Mouse (Mus musculus) MEL (cell line): Measurements from ENCODE around the gene Snx29. TPM values are rescaled to one million over a fixed set of nuclear protein-coding genes. Genes with fewer than 3 reads are reported as not detected.
A peak's percentile ranks its signal among the peaks of the same experiment; 100 is the strongest.

Experiments used
- DNase-seq: peaks from one replicate; pipeline ENCODE4 v3.0.0; 2011; ENCODE audit warnings: low read depth, low spot score
- H3K27ac ChIP-seq: 2 replicates; pipeline ENCODE4 v1.5.1; 2012; ENCODE audit warnings: low read depth, mild to moderate bottlenecking, control low read depth, low read length, moderate library complexity; ENCODE audit not compliant: control insufficient read depth
- H3K27me3 ChIP-seq, 2 experiments: fragments of 150-350 bp in 1 of 2; sonication (generic) in 1 of 2; 2 replicates each; pipeline ENCODE4 v1.6.1; 2012; ENCODE audit warnings: low read length in 2 of 2, mild to moderate bottlenecking in 2 of 2, improper control_type of control experiment in 1 of 2, moderate library complexity in 1 of 2; ENCODE audit not compliant: insufficient read depth in 2 of 2, control insufficient read depth in 1 of 2
- H3K36me3 ChIP-seq, 2 experiments: 2 replicates each; pipeline ENCODE4 v1.6.1; 2012 to 2014; ENCODE audit warnings: low read length in 2 of 2, improper control_type of control experiment in 1 of 2, inconsistent platforms in 1 of 2, mild to moderate bottlenecking in 1 of 2; ENCODE audit not compliant: insufficient read depth in 2 of 2, control insufficient read depth in 1 of 2
- H3K4me1 ChIP-seq, 2 experiments: fragments of 150-350 bp in 1 of 2; sonication (generic) in 1 of 2; 2 replicates each; pipeline ENCODE4 v1.6.1; 2012; ENCODE audit warnings: low read length in 2 of 2, improper control_type of control experiment in 1 of 2, mild to moderate bottlenecking in 1 of 2; ENCODE audit not compliant: insufficient read depth in 2 of 2, control insufficient read depth in 1 of 2
- H3K4me3 ChIP-seq, 2 experiments: fragments of 150-350 bp in 1 of 2; sonication (generic) in 1 of 2; 2 replicates each; pipeline ENCODE4 v1.5.1; 2012; ENCODE audit warnings: low read depth in 2 of 2, low read length in 2 of 2, mild to moderate bottlenecking in 2 of 2, moderate library complexity in 2 of 2, control low read depth in 1 of 2, improper control_type of control experiment in 1 of 2; ENCODE audit not compliant: control insufficient read depth in 1 of 2, insufficient read depth in 1 of 2
- H3K79me2 ChIP-seq: 2 replicates; pipeline ENCODE4 v1.6.1; 2012; ENCODE audit warnings: mild to moderate bottlenecking, low read length, moderate library complexity; ENCODE audit not compliant: control insufficient read depth, poor library complexity, insufficient read depth
- H3K9ac ChIP-seq: 2 replicates; pipeline ENCODE4 v1.6.1; 2012; ENCODE audit warnings: low read depth, mild to moderate bottlenecking, control low read depth, low read length, moderate library complexity; ENCODE audit not compliant: control insufficient read depth, poor library complexity, severe bottlenecking
- H3K9me3 ChIP-seq: fragments of 150-350 bp; sonication (generic); replicated peaks from 2 replicates; pipeline ENCODE4 v1.6.1; 2012; ENCODE audit warnings: mild to moderate bottlenecking, low read length, improper control_type of control experiment, moderate library complexity; ENCODE audit not compliant: insufficient read depth
- BHLHE40 ChIP-seq: IDR thresholded peaks from 2 replicates; pipeline ENCODE4 v1.6.1; 2012; ENCODE audit warnings: low read depth, mild to moderate bottlenecking, inconsistent platforms, low read length, improper control_type of control experiment, borderline replicate concordance
- CHD1 ChIP-seq: IDR thresholded peaks from 2 replicates; pipeline ENCODE4 v1.6.1; 2012; ENCODE audit warnings: low read depth, mild to moderate bottlenecking, inconsistent platforms, low read length, improper control_type of control experiment
- CTCF ChIP-seq, 3 experiments: IDR thresholded peaks in 2 of 3; conservative IDR thresholded peaks in 1 of 3; 2 replicates each; pipeline ENCODE4 v1.5.1; 2011 to 2012; ENCODE audit warnings: low read length in 3 of 3, low read depth in 2 of 3, mild to moderate bottlenecking in 2 of 3, improper control_type of control experiment in 1 of 3, inconsistent platforms in 1 of 3, mixed read lengths in 1 of 3, moderate library complexity in 1 of 3; ENCODE audit not compliant: control insufficient read depth in 1 of 3, insufficient read depth in 1 of 3, poor library complexity in 1 of 3, severe bottlenecking in 1 of 3
- ETS1 ChIP-seq: IDR thresholded peaks from 2 replicates; pipeline ENCODE4 v1.6.1; 2012; ENCODE audit warnings: low read depth, mild to moderate bottlenecking, inconsistent platforms, low read length, improper control_type of control experiment, moderate library complexity
- KAT2A ChIP-seq: conservative IDR thresholded peaks from 2 replicates; pipeline ENCODE4 v1.6.1; 2012; ENCODE audit warnings: low read depth, low read length, improper control_type of control experiment, inconsistent platforms
- MAFK ChIP-seq: IDR thresholded peaks from 2 replicates; pipeline ENCODE4 v1.6.1; 2011; ENCODE audit warnings: low read depth, mild to moderate bottlenecking, low read length, improper control_type of control experiment, borderline replicate concordance
- MAX ChIP-seq: IDR thresholded peaks from 2 replicates; pipeline ENCODE4 v1.6.1; 2011; ENCODE audit warnings: low read length, improper control_type of control experiment
- MEF2A ChIP-seq: IDR thresholded peaks from 2 replicates; pipeline ENCODE4 v1.6.1; 2014; ENCODE audit warnings: low read depth, mild to moderate bottlenecking, inconsistent platforms, low read length, improper control_type of control experiment; ENCODE audit not compliant: poor library complexity, insufficient replicate concordance, severe bottlenecking; ENCODE audit errors: extremely low read depth
- MXI1 ChIP-seq: IDR thresholded peaks from 2 replicates; pipeline ENCODE4 v1.6.1; 2011; ENCODE audit warnings: mild to moderate bottlenecking, low read depth, low read length, improper control_type of control experiment
- NELFE ChIP-seq: IDR thresholded peaks from 2 replicates; pipeline ENCODE4 v1.6.1; 2011; ENCODE audit warnings: low read depth, low read length, improper control_type of control experiment
- NRF1 ChIP-seq: IDR thresholded peaks from 2 replicates; pipeline ENCODE4 v1.6.1; 2014; ENCODE audit warnings: low read depth, mild to moderate bottlenecking, inconsistent platforms, low read length, improper control_type of control experiment, moderate library complexity; ENCODE audit not compliant: poor library complexity, insufficient read depth, severe bottlenecking
- POLR2AphosphoS2 ChIP-seq: IDR thresholded peaks from 2 replicates; pipeline ENCODE4 v1.6.1; 2011; ENCODE audit warnings: low read length, improper control_type of control experiment
- POLR2AphosphoS5 ChIP-seq: IDR thresholded peaks from 2 replicates; pipeline ENCODE4 v1.6.1; 2012; ENCODE audit warnings: low read depth, borderline replicate concordance, mild to moderate bottlenecking, inconsistent platforms, low read length, moderate library complexity, mixed read lengths
- RAD21 ChIP-seq: IDR thresholded peaks from 2 replicates; pipeline ENCODE4 v1.6.1; 2011; ENCODE audit warnings: mild to moderate bottlenecking, low read depth, low read length, improper control_type of control experiment
- SMC3 ChIP-seq: IDR thresholded peaks from 2 replicates; pipeline ENCODE4 v1.6.1; 2011; ENCODE audit warnings: low read depth, low read length, improper control_type of control experiment
- TBP ChIP-seq: IDR thresholded peaks from 2 replicates; pipeline ENCODE4 v1.8.0; 2011; ENCODE audit warnings: low read depth, low read length, improper control_type of control experiment
- UBTF ChIP-seq: IDR thresholded peaks from 2 replicates; pipeline ENCODE4 v1.6.1; 2012; ENCODE audit warnings: low read depth, mild to moderate bottlenecking, inconsistent platforms, low read length, improper control_type of control experiment, moderate library complexity, borderline replicate concordance; ENCODE audit not compliant: insufficient read depth
- ZKSCAN1 ChIP-seq: IDR thresholded peaks from 2 replicates; pipeline ENCODE4 v1.6.1; 2012; ENCODE audit warnings: low read depth, mild to moderate bottlenecking, inconsistent platforms, low read length, improper control_type of control experiment, moderate library complexity
- ZMIZ1 ChIP-seq: IDR thresholded peaks from 2 replicates; pipeline ENCODE4 v1.6.1; 2012; ENCODE audit warnings: low read depth, mild to moderate bottlenecking, inconsistent platforms, low read length, improper control_type of control experiment, moderate library complexity
- polyA plus RNA-seq, 2 experiments: library from polyadenylated mRNA; stranded (reverse) in 1 of 2; unstranded in 1 of 2; fragments of >175 nt in 1 of 2; fragments of >200 nt in 1 of 2; gene quantifications; 2 replicates each; pipeline versions ENCODE4 v1.2.1 to v1.2.4; 2012; ENCODE audit warnings: low replicate concordance in 2 of 2, low read depth in 1 of 2; ENCODE audit not compliant: insufficient read length in 2 of 2, insufficient read depth in 1 of 2, missing spikeins in 1 of 2
- total RNA-seq: library from RNA; depleted of rRNA; stranded (reverse); fragments of 300-350 nt; gene quantifications from 2 replicates; pipeline ENCODE4 v1.2.3, GENCODE M21; 2012

Gene Snx29
- total and polyA plus RNA-seq, 3 experiments: 0.72 to 0.73 TPM; not detected in 1

GRCm38 (mm10) chr16:11668878-11669277, 346.2 kb downstream of the Snx29 start:
- Histone ChIP-seq H3K4me3 (no peak overlapping the region), H3K27me3 (no peaks in the 10 kb centered on the region), H3K79me2 (no peaks in the 10 kb centered on the region), H3K9me3 (no peaks in the 10 kb centered on the region), H3K36me3 (no peaks in the 10 kb centered on the region), H3K9ac (no peak overlapping the region), H3K27ac (no peak overlapping the region), H3K4me1 (no peaks in the 10 kb centered on the region)
- TF ChIP-seq MXI1 (no peak), MAX (no peak), ZKSCAN1 (no peak)
- DNase-seq: no peak

- Histone ChIP-seq H3K36me3 (no peaks in the 10 kb centered on the region), H3K27ac (no peak overlapping the region), H3K4me3 (no peak overlapping the region), H3K79me2 (no peaks in the 10 kb centered on the region), H3K4me1 (no peaks in the 10 kb centered on the region), H3K27me3 (peaks cover 0 to 1% of the 10 kb centered on the region in 2 experiments; a peak in 1 of 4 replicates), H3K9ac (no peak overlapping the region), H3K9me3 (no peaks in the 10 kb centered on the region)
- DNase-seq: no peak
- TF ChIP-seq CTCF (IDR thresholded peaks at IDR 0.05 in 2 of 3, conservative IDR thresholded peaks at IDR 0.05 in 1 of 3; ENCODE audit: control insufficient read depth in 1 of 3, insufficient read depth in 1 of 3, low read depth in 2 of 3, low read length in 3 of 3, poor library complexity in 1 of 3, severe bottlenecking in 1 of 3): peak; percentile 13 to 67 (median 33); a peak in 3 of 6 replicates
- TF ChIP-seq POLR2AphosphoS2: no peak
- no peak for TF ChIP-seq KAT2A
- TF ChIP-seq CHD1: no peak
- TF ChIP-seq NRF1: no peak
- TF ChIP-seq ZMIZ1: no peak
- 0 out of 2 replicates have a peak, but pooled peaks have one; percentile 2 for TF ChIP-seq SMC3
- no peak for TF ChIP-seq UBTF
Observed at GRCm38 (mm10) chr16:11670251-11670970, 347.7 kb downstream of the Snx29 start.

- TF ChIP-seq MAX: no peak
- no peak for TF ChIP-seq SMC3
- TF ChIP-seq BHLHE40: no peak
- TF ChIP-seq ETS1: no peak
- no peak for TF ChIP-seq MXI1
- TF ChIP-seq MEF2A: no peak
- TF ChIP-seq ZKSCAN1: no peak
- TF ChIP-seq TBP: no peak
- TF ChIP-seq POLR2AphosphoS5: no peak
- no peak for TF ChIP-seq MAFK
- TF ChIP-seq NELFE: no peak
- TF ChIP-seq RAD21: no peak
- Histone ChIP-seq H3K9ac (no peak overlapping the region), H3K4me1 (no peaks in the 10 kb centered on the region), H3K27ac (no peak overlapping the region), H3K9me3 (no peaks in the 10 kb centered on the region), H3K36me3 (no peaks in the 10 kb centered on the region), H3K79me2 (no peaks in the 10 kb centered on the region), H3K4me3 (no peak overlapping the region), H3K27me3 (peaks cover 0 to 1% of the 10 kb centered on the region in 2 experiments; a peak in 1 of 4 replicates)
- no peak for DNase-seq
Observed at GRCm38 (mm10) chr16:11670971-11671310, 348.2 kb downstream of the Snx29 start.
